Mouse (Mus musculus) layer of hippocampus, adult 18-20 months (tissue): ENCODE data around the gene Rcbtb2. TPM values are rescaled to one million over a fixed set of nuclear protein-coding genes. Genes with fewer than 3 reads are reported as not detected.

ENCODE experiments used
- DNase-seq, 2 experiments: peaks; one replicate each; pipeline ENCODE4 v3.0.0; 2022; ENCODE audit warnings: low spot score in 2 of 2
- total RNA-seq, 2 experiments: library from RNA; stranded (reverse); gene quantifications; 2 replicates each; pipeline ENCODE4 v1.2.3; 2021

Gene Rcbtb2
- total RNA-seq, 2 experiments from 2014 or later: 24.5 to 31.7 TPM

GRCm38 (mm10) chr14:73199058-73199457, 76.2 kb downstream of the Rcbtb2 start:
- peak in 1 of 2 experiments; percentile 70 for DNase-seq

GRCm38 (mm10) chr14:73201447-73201846, 78.6 kb downstream of the Rcbtb2 start:
- peak in 1 of 2 experiments; percentile 54 for DNase-seq

GRCm38 (mm10) chr14:73204016-73204415, 81.2 kb downstream of the Rcbtb2 start:
- DNase-seq: no peak

GRCm38 (mm10) chr14:73209262-73209661, 86.4 kb downstream of the Rcbtb2 start:
- DNase-seq: no peak

- no peak for DNase-seq
These were observed 87.4 kb downstream of the Rcbtb2 start for GRCm38 (mm10) chr14:73210196-73210595.

- no peak for DNase-seq
These were observed 88.6 kb downstream of the Rcbtb2 start for GRCm38 (mm10) chr14:73211477-73211876.

- peak in 1 of 2 experiments; percentile 45 for DNase-seq
These were observed 94.2 kb downstream of the Rcbtb2 start for GRCm38 (mm10) chr14:73217062-73217461.

GRCm38 (mm10) chr14:73222316-73222970, 99.6 kb downstream of the Rcbtb2 start:
- DNase-seq: no peak

- no peak for DNase-seq
These were observed 103.5 kb downstream of the Rcbtb2 start for GRCm38 (mm10) chr14:73226346-73226745.

GRCm38 (mm10) chr14:73226849-73227248, 104.0 kb downstream of the Rcbtb2 start:
- DNase-seq: no peak

GRCm38 (mm10) chr14:73231286-73231982, 108.6 kb downstream of the Rcbtb2 start:
- DNase-seq: no peak

GRCm38 (mm10) chr14:73234468-73235031, 111.7 kb downstream of the Rcbtb2 start:
- no peak for DNase-seq

- peak in 1 of 2 experiments; percentile 34 for DNase-seq
These were observed 115.0 kb downstream of the Rcbtb2 start, which contains the start of gene Lpar6 for GRCm38 (mm10) chr14:73237848-73238321. TSS of gene Lpar6 (plus strand) at chr14:73237895.

GRCm38 (mm10) chr14:73238498-73239250, 115.8 kb downstream of the Rcbtb2 start:
- peak in 1 of 2 experiments; percentile 42 for DNase-seq

DNA sequence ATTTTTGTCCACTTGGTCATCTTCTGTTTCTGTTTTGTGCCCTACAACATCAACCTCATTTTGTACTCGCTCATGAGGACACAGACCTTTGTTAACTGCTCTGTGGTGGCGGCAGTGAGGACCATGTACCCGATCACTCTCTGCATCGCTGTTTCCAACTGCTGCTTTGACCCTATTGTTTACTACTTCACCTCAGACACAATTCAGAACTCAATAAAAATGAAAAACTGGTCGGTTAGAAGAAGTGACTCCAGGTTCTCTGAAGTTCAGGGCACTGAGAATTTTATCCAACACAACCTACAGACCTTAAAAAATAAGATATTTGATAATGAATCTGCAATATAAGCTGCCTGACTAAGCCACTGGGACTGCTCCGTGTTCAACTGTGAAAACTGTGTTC, 116.5 kb downstream of the Rcbtb2 start:
- no peak for DNase-seq

DNA sequence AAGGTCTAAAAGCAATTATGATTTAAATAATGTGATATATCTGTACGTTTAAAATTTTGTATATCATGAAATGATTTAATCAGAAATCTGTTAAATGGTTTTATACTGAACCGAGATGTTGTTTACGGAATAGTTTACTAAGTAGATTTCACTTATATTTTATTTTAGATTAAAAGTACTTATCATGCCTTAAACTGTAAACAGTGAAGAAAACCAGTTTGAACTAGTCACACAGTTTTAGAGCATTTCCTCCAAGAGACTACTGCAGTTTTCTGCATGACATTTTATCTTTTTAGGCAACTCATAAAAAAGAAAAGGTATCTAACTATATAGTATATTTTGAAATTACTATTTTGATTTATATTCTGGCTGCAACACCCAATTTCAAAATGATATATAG, 117.0 kb downstream of the Rcbtb2 start:
- no peak for DNase-seq

- DNase-seq: no peak
These were observed 121.3 kb downstream of the Rcbtb2 start for GRCm38 (mm10) chr14:73244061-73244597.

GRCm38 (mm10) chr14:73250056-73250455, 127.2 kb downstream of the Rcbtb2 start:
- DNase-seq: no peak

GRCm38 (mm10) chr14:73252276-73252675, 129.4 kb downstream of the Rcbtb2 start:
- DNase-seq: peak in 1 of 2 experiments; percentile 58

- no peak for DNase-seq
These were observed 130.8 kb downstream of the Rcbtb2 start for GRCm38 (mm10) chr14:73253453-73254251.
